Mouse (Mus musculus) heart, postnatal 0 days (tissue): Measurements from ENCODE around the gene Epo. TPM values are rescaled to one million over a fixed set of nuclear protein-coding genes. Genes with fewer than 3 reads are reported as not detected.

ENCODE experiments used
- ATAC-seq: fragments of 200-750 bp; cut with Nextera tagmentation; 2 replicates; pipeline ENCODE4 v1.8.0; 2017; ENCODE audit warnings: low read depth, moderate number of reproducible peaks, moderate library complexity; ENCODE audit not compliant: insufficient read depth
- DNase-seq: peaks from one replicate; pipeline ENCODE4 v3.0.0-alpha.2; 2016; ENCODE audit warnings: low spot score
- H3K27ac ChIP-seq: fragments of 300-500 bp; sonication (generic); 2 replicates; pipeline ENCODE4 v1.5.1; 2014; ENCODE audit warnings: low read depth, mild to moderate bottlenecking
- H3K27me3 ChIP-seq: fragments of 300-500 bp; sonication (generic); 2 replicates; pipeline ENCODE4 v1.6.1; 2014; ENCODE audit warnings: low read length, mixed read lengths; ENCODE audit not compliant: control insufficient read depth, insufficient read depth
- H3K36me3 ChIP-seq: fragments of 300-500 bp; sonication (generic); replicated peaks from 2 replicates; pipeline ENCODE4 v1.6.1; 2014; ENCODE audit warnings: low read length, mixed read lengths; ENCODE audit not compliant: control insufficient read depth, insufficient read depth
- H3K4me1 ChIP-seq: fragments of 300-500 bp; sonication (generic); 2 replicates; pipeline ENCODE4 v1.6.1; 2014; ENCODE audit warnings: antibody characterized with exemption; ENCODE audit not compliant: control insufficient read depth, insufficient read depth
- H3K4me2 ChIP-seq: fragments of 300-500 bp; sonication (generic); 2 replicates; pipeline ENCODE4 v1.6.1; 2014; ENCODE audit warnings: low read depth, mild to moderate bottlenecking, low read length, moderate library complexity
- H3K4me3 ChIP-seq: fragments of 300-500 bp; sonication (generic); 2 replicates; pipeline ENCODE4 v1.5.1; 2014; ENCODE audit warnings: low read depth, low read length
- H3K9ac ChIP-seq: fragments of 300-500 bp; sonication (generic); replicated peaks from 2 replicates; pipeline ENCODE4 v1.6.1; 2014; ENCODE audit warnings: low read depth, low read length, mixed read lengths
- H3K9me3 ChIP-seq: fragments of 300-500 bp; sonication (generic); replicated peaks from 2 replicates; pipeline ENCODE4 v1.6.1; 2016; ENCODE audit warnings: low read length; ENCODE audit not compliant: control insufficient read depth
- CTCF ChIP-seq: IDR thresholded peaks from 2 replicates; pipeline ENCODE4 v1.5.1; 2016; ENCODE audit warnings: antibody characterized with exemption, control low read depth, low read depth
- EP300 ChIP-seq: IDR thresholded peaks from 2 replicates; pipeline ENCODE4 v1.6.1; 2016; ENCODE audit warnings: antibody characterized with exemption, low read depth
- WGBS: fragments of 180-500 bp; shearing (Covaris S2); extraction: QIAGEN DNeasy Blood & Tissue Kit; methylation state at CpG from one replicate; pipeline ENCODE4 v1.1.7; 2014; 5-methylcytosine and 5-hydroxymethylcytosine counted together
- polyA plus RNA-seq: library from polyadenylated mRNA; unstranded; fragments of >200 nt; fragmentation: Nextera tagmentation; extraction: Ambion mirVana; gene quantifications from 2 replicates; pipeline ENCODE4 v1.2.1, GENCODE M21; 2015
- total RNA-seq: library from RNA; depleted of rRNA; stranded (reverse); fragments of >200 nt; gene quantifications from 2 replicates; pipeline ENCODE4 v1.2.3, GENCODE M21; 2014; ENCODE audit warnings: low replicate concordance

The Epo gene
- total and polyA plus RNA-seq, 2 experiments from 2014 or later = not detected

DNA sequence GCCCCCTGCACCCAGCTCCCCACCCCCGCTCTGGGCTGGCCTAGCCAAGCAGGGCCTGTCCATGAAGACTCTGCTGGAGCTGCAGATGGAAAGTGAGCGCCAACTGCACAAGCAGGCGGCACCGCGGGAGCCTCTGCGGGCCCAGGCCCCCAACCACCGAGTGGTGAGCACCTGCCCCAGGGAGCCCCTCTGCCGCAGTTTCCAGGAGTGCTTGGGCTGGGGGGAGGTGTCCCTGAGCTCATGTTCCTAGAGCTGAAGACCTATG is 8.9 kb downstream of the Epo start:
- H3K4me3 ChIP-seq = no peak overlapping the region
- no peak overlapping the region for H3K9ac ChIP-seq
- H3K27me3 ChIP-seq = no peaks in the 10 kb centered on the region
- H3K36me3 ChIP-seq = peaks cover 99% of the 10 kb centered on the region
- no peak for DNase-seq
- ATAC-seq = no peak
- H3K27ac ChIP-seq = no peak overlapping the region
- TF ChIP-seq CTCF = no peak
- no peak for TF ChIP-seq EP300
- H3K4me1 ChIP-seq = no peaks in the 10 kb centered on the region
- 82% methylated on average over 4 of the region's 8 CpGs for WGBS
- H3K4me2 ChIP-seq = no peak overlapping the region
- no peaks in the 10 kb centered on the region for H3K9me3 ChIP-seq

DNA sequence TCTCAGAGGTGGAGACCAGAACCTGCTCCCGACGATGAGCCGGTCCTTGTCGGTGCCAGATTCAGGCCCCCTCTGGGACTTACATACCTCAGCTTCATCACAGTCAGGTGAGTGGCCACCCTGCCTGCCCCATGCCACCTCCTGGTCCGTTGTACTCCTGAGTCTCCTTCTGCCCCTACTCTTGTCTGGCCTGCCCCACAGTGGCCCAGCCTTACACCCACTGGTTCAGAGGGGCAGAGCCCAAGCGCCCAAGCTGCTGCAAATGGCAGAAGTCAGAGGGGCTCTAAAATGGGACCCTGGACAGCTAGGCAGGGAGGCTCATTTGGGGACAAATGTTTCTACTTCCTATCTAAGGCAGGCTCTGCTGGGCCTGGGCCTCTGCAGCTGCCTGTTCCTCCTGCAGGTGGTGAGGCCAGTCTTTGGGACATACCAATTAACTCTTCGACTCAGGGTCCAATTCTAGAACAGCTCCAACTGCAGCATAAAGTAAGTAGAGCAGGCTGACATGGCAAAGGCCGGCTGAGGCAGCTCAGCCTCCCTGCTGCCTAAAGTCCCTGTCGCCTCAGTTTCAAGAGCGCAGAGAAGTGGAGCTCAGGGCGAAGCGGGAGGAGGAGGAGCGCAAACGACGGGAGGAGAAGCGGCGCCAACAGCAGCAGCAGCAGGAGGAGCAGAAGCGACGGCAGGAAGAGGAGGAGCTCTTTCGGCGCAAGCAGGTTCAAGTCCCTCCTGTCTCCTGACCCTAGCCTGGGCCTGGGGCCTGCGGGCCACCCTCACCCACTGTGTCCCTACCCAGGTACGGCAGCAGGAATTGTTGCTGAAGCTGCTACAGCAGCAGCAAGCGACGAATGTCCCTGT is 9.4 kb downstream of the Epo start:
- DNase-seq = no peak
- Histone ChIP-seq H3K27ac (no peak overlapping the region), H3K36me3 (peaks cover 99% of the 10 kb centered on the region), H3K4me1 (no peaks in the 10 kb centered on the region), H3K4me2 (no peak overlapping the region), H3K4me3 (no peak overlapping the region), H3K9ac (no peak overlapping the region), H3K27me3 (no peaks in the 10 kb centered on the region), H3K9me3 (no peaks in the 10 kb centered on the region)
- WGBS = 75% methylated on average over 25 of the region's 25 CpGs
- TF ChIP-seq EP300 (no peak), CTCF (no peak)
- ATAC-seq = no peak

GRCm38 (mm10) chr5:137522711-137523110 is 10.3 kb downstream of the Epo start:
- Histone ChIP-seq H3K27me3 (no peaks in the 10 kb centered on the region), H3K4me2 (no peak overlapping the region), H3K4me1 (no peaks in the 10 kb centered on the region), H3K36me3 (peaks cover 93% of the 10 kb centered on the region), H3K27ac (no peak overlapping the region), H3K9me3 (no peaks in the 10 kb centered on the region), H3K9ac (no peak overlapping the region), H3K4me3 (no peak overlapping the region)
- ATAC-seq (no peak), DNase-seq (no peak)
- 69% methylated on average over 11 of the region's 11 CpGs for WGBS
- TF ChIP-seq CTCF = no peak
- no peak for TF ChIP-seq EP300

DNA sequence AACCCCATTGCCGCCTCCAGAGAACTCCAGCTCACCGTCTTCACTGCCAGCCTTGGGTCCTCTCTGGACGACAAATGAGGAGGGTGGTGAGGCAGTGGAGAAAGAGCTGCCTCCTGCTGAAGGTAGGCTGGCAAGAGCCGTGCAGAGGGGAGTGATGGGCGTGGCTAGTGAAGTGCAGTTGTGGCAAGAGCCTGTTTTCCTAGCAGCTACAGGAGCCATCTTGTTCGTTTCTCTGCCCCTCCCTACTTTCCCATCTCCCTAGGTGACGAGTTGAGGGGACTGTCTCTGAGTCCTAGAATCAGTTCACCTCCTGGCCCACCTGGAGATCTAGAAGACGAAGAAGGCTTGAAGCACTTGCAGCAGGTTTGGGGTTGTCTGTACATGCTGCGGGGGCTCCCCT is 11.2 kb downstream of the Epo start:
- ATAC-seq = no peak
- peaks cover 90% of the 10 kb centered on the region for H3K36me3 ChIP-seq
- H3K4me1 ChIP-seq = no peaks in the 10 kb centered on the region
- no peak for TF ChIP-seq CTCF
- TF ChIP-seq EP300 = no peak
- no peak overlapping the region for H3K27ac ChIP-seq
- no peak for DNase-seq
- WGBS = 76% methylated on average over 9 of the region's 9 CpGs
- H3K27me3 ChIP-seq = no peaks in the 10 kb centered on the region
- H3K4me3 ChIP-seq = no peak overlapping the region
- no peak overlapping the region for H3K9ac ChIP-seq
- no peaks in the 10 kb centered on the region for H3K9me3 ChIP-seq
- H3K4me2 ChIP-seq = no peak overlapping the region

GRCm38 (mm10) chr5:137519691-137520550 is 13.1 kb downstream of the Epo start:
- no peaks in the 10 kb centered on the region for H3K27me3 ChIP-seq
- no peak for ATAC-seq
- WGBS = 89% methylated on average over 27 of the region's 27 CpGs
- H3K9ac ChIP-seq = no peak overlapping the region
- no peak overlapping the region for H3K27ac ChIP-seq
- no peak overlapping the region for H3K4me2 ChIP-seq
- no peak overlapping the region for H3K4me3 ChIP-seq
- no peak for TF ChIP-seq EP300
- TF ChIP-seq CTCF = no peak
- no peaks in the 10 kb centered on the region for H3K4me1 ChIP-seq
- no peaks in the 10 kb centered on the region for H3K9me3 ChIP-seq
- peaks cover 71% of the 10 kb centered on the region for H3K36me3 ChIP-seq
- no peak for DNase-seq
